Mouse (Mus musculus) cerebellum, postnatal 36 days (tissue): Measurements from ENCODE around the gene Popdc3.
"Not testable (repeated sequence)": the region's sequence is repeated elsewhere in the genome, so short reads cannot be mapped to it uniquely, and the experiment has no call there.

ENCODE experiments used
- DNase-seq, 2 experiments: peaks; one replicate each; pipeline ENCODE4 v3.0.0; 2021 to 2022; ENCODE audit warnings: mixed read lengths in 2 of 2

Gene Popdc3

DNA sequence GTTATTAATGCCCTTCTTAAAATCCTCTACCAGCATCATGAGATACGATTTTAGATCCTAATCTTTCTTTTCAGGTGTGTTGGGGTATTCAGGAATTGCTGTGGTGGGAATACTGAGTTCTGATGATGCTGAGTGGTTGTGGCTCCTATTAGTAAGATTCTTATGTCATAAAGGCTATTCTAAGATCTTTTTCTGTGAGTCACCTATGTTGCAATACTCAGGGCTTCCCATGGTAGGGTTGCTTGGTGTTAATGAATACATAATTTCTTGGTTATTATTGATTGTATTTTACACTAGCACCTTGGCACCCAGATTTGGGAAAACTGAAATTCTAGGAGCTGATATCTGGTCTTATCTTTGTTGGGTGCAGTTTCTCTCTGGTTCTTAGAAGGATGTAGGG lies 26.7 kb downstream of the Popdc3 start:
- no peak for DNase-seq

GRCm38 (mm10) chr10:45210201-45210600 lies 32.3 kb downstream of the Popdc3 start:
- DNase-seq = no peak

GRCm38 (mm10) chr10:45216676-45217075 lies 38.8 kb downstream of the Popdc3 start:
- DNase-seq = no peak

DNA sequence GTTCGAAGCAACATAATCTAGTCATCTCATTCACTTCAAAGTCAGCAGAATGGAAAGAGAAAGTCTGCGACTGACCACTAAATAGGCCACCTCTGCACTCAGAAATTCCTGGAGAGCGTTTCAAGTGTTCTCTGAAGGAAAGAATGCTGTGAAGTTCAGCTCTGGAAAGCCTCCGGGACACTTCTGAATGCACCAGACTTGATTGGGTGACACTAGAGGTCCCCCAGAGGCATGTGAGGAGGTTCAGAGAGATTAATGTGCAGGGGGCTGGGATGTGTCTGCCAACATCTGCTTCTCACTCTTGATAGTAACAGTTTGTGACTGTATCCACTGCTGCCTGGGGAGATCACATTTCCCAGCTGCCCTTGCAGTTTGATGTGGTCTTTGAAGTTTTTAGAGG lies 52.1 kb downstream of the Popdc3 start:
- no peak for DNase-seq

DNA sequence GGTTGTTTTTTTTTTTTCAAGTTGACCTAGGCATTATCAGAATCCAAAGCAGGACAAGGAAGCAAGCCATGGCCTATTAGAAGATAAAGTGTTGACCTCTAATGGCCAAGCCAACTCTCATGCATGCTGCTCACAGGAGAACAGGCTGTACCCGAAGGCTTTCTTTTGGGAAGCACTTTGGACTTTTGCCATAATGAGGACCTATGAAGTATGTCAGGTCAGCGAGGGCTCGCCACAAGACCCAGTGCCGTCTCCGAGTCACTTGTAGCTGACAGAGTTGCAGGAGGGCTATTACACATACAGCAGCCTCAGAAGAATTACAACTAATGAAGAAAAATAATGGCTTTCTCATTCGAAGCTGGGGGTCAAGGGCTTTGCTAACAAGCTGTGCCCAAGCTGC lies 55.5 kb downstream of the Popdc3 start:
- DNase-seq = no peak

GRCm38 (mm10) chr10:45236304-45236703 lies 58.4 kb downstream of the Popdc3 start:
- no peak for DNase-seq

DNA sequence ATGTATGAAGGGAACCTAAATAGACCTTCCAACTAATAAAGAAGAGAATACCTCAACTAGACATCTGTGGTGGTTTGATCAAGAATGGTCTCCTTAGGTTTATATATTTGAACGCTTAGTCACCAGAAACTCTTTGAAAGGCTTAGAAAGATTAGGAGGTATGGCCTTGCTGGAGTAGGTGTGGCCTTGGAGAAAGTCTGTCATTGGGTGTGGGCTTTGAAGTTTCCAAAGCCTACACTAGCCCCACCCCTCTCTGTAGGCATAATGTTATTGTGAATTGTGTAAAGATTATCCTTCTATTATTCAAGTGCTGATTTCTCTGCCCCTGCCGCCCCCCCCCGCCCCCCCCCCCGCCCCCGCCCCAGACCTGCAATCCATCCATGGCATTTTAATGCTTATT lies 59.6 kb downstream of the Popdc3 start:
- no peak for DNase-seq

GRCm38 (mm10) chr10:45260477-45260876 lies 82.6 kb downstream of the Popdc3 start:
- DNase-seq = no peak

DNA sequence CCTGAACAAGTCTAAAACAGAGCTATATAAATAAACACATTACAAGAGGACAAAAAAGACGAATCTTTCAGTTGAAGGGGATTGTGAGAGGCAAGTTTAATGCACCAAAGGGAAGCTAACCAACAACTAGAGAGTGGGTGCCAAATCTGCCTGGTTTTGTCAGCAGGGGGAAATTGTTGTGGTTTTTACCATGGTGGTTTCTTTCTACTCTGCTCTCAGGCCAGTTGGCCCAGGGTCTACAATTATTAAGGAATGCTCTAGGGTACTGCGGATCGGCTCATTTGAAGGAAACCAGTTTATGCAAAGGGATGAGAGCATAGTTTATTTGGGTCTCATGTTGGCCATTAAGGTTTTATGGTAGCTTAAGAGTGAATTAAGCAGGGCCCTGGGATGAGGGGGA lies 84.2 kb downstream of the Popdc3 start:
- no peak for DNase-seq

DNA sequence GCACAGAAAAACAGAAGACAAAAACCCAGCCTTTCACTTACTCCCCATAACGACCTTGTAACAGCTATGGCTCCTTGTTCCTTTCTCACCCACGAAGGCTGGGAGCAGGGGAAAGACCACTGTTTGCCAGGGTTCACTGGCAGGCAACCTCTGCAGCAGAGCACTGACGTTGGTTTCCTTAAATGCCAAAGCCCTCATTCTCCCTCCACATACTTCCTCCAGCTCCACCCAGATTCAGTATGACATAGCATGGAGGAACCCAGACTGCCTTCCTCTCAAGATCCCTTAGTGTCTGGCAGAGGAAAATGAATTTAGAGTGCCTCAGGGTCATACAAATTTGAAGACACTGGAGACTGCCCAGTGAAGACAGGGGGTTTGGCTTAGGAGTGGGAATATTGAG lies 98.6 kb downstream of the Popdc3 start:
- DNase-seq = no peak

DNA sequence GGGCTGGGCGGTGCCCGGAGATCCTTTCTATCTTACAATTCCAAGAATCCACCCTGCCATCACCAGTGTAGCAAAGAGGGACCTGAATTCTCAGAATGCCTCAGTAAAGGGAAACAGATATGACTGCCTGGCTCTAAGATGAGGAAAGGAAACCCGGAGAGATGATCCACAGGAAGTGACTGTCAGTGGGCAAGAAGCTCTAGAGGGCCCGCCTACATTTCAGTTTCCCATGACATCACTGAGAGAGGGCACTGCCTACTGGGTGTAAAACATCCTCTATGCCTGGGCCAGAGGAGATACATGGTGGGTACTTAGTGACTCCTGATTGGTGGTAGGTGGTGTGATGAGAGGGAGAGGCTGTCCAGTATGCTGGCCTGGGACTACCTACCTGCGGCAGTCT lies 99.1 kb downstream of the Popdc3 start:
- DNase-seq = no peak

DNA sequence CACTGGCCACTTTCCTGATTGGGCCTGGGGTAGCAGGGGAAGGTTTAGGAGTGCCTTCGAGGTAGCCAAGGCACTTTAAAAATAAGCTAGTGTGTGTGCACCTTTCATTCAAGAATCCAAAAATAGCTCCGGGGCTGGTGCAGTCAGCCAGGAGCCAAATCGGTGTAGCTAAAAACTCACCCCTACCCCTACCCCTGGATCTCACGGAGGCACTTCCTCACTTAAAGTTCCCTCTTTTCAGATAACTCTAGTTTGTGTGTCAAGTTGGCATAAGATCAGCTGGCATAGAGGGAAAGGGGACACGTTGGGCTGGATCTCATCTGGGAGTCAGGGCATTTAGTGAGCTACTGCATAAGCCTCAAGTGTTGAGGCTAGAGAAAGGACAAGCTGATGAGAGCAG lies 107.8 kb downstream of the Popdc3 start:
- no peak for DNase-seq

DNA sequence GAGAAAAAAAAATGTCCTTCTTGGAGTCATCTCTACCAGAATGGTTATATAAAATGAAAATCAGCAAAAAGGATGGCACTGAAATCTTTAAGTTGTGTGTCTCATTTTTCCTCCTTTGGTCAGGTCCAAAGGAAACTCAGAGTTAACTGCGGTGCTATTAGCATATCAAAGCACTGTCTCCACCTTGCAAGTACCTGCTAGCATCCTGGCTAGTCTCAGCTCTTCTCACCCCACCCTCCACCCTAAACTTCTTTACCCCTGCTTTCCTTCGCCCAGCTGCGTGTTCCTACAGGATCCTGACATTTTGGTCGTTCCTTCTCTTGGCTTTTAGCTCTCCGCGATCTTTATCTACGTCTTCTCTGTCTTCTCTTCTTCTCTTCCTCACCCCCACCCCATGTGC lies 110.5 kb downstream of the Popdc3 start:
- DNase-seq = no peak

- no peak for DNase-seq
Observed at GRCm38 (mm10) chr10:45289218-45290105, 111.6 kb downstream of the Popdc3 start.

DNA sequence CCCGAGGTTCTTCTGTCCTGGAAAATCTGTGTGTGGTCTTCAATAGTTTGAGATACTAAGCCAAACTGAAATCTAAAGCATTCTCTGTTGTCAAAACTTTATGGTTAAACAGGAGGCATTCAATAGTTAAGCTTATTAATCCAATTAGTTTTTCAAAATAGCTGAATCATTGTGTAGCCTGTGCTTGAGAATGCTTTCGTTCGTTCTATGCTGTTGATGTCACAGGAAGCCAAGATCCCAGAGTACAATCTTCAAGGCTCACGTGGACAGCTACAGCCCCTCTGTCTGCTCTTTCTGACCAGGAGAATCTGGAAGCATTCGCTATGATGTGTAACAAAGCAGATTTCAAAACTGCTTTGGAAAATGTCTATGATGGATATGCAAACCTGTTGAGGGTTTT lies 112.7 kb downstream of the Popdc3 start:
- no peak for DNase-seq

- DNase-seq = not testable (repeated sequence)
Observed at GRCm38 (mm10) chr10:45292159-45292558, 114.3 kb downstream of the Popdc3 start.

DNA sequence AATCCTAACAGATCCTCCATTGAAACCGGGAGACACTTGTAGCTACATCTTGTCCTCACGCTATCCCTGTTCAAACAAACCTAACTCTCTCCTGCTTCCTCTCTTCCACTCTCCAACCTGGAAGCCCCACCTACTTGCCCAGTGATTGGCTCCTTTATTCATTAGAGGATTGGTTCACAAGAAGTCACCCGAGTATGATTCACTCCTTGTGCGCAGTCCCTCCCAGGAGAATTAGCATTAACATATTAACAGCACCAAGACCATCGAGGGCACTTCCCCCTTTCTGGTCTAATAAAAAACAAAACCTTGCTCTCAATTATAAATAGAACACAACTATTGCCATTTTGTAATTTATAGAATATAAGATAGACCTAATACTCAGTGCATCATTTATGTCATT lies 117.2 kb downstream of the Popdc3 start:
- DNase-seq = no peak

DNA sequence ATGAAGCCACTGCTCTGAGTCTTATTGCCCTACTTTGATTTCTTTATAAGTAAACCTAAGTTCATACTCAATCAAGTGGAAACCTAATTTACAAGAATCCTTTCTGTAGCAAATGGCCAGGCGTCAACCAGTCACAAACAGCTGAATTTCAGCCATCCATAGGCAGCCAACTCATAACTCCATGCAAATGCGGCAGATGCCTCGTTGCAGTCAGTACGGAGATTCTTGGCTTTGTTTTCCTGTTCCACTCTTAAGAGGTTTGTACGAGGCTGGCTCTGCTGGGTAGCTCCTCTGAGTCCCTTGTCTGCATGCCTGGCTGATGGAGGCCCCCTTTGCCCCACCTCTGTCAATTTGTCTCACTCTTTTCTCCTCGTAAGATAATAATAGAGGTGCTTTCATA lies 120.6 kb downstream of the Popdc3 start:
- DNase-seq = no peak

GRCm38 (mm10) chr10:45299509-45299908 lies 121.6 kb downstream of the Popdc3 start:
- DNase-seq = no peak

DNA sequence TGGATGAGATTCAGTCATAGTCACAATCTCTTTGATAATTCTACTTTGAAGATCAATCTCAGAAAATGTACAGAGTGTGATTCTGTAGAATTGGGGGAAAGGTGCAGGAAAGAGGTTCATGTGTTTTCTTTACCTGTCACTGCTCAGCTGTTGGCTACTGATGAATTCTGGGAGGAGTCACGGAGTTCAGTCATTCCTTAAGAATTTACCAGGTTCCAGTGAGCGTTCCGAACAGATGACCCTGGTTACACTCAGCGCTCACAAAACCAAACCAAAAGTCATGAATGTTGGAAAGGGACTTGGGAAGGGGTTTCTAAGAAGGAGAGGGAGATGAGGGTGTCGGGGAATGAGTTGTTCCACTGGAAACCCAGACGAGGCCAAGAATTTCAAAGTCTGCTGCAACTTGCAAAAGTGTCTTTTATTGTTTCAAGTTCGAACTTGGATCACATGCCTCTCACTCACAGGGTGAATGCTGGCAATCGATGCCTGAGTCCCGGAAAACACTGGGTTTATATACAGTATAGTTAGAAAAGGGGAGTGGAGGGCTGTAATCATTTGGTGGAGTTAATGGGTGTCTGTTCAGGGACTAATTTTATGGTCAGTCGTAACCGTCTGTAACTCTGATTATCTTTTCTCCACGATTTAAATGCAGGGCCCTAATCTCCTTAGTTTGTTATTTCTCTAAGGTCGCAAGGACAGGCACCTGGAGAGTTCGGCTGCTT lies 125.6 kb downstream of the Popdc3 start:
- no peak for DNase-seq

GRCm38 (mm10) chr10:45305173-45305572 lies 127.3 kb downstream of the Popdc3 start:
- DNase-seq = no peak

GRCm38 (mm10) chr10:45311129-45311528 lies 133.2 kb downstream of the Popdc3 start:
- DNase-seq = no peak

GRCm38 (mm10) chr10:45311624-45312023 lies 133.7 kb downstream of the Popdc3 start:
- no peak for DNase-seq

- no peak for DNase-seq
Observed at GRCm38 (mm10) chr10:45314865-45315264, 137.0 kb downstream of the Popdc3 start.
